Mouse (Mus musculus) R1 (cell line): ENCODE results near the gene Mex3d.

Source experiments
- DNase-seq: peaks from one replicate; pipeline ENCODE4 v3.0.0-alpha.2; 2018; ENCODE audit warnings: low read depth, low spot score

Mex3d gene

DNA sequence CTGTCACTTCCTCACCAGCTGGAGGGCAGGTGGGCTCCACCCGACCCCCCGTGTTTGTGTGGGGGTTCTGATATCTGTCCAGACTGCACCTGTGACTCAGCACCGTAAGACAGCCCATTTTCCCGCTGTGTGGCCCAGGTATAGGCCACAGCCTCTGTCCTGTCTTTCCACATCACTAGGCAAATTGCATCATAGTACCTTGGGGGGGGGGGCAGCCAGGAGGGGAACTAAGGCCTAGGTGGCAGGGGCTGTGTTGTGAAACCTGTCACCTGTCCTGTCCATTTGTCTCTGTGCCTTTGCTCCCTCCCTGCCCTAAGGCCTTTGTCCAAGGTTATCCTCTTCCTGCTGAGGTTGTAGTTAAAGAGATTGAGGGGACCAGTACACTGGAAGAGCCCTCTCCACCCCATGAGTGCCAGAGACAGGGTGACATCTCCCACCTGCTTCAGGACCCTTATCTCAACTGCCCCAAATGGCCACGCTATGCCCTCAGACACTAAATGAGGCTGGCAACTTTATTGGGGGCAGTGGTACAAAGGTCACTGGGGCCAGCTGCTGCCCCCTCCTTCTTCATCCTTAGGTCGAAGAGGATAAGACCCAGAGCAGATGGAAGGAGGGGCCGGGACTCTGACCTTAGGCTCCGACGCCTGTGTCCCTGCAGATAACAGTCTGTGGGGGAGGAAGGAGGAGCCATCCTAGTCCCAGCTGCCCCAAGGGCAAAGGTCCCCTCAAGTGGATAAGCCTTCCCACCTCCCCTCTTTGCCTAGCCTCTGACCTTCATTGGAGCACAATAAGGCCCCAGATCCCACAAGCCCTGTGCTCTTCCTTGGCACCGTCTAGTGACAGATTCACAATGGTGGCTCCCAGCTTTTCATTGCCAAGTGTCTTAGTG, 55.6 kb downstream of the Mex3d start:
- no peak for DNase-seq

DNA sequence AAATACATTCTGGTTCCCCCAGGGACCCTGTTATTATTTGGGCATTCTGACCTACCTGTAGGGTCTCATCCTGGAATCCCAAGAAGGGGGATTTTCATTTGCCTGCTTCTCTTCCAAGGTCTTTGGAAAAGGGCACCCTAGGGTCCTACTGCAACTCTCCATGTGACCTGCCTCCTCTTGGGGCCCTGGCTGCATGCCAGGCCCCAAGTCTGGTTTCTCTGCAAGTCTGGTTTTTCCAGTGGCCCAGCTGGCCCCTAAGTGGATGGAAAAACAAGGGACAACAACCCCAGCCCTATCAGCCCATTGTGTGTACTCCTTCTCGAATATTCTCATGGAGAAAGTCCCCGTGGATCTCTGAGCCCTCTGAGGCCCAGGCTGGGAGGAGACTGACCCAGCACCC, 56.6 kb downstream of the Mex3d start:
- no peak for DNase-seq
